Mouse (Mus musculus): ENCODE data around the gene Tead1.

DNA sequence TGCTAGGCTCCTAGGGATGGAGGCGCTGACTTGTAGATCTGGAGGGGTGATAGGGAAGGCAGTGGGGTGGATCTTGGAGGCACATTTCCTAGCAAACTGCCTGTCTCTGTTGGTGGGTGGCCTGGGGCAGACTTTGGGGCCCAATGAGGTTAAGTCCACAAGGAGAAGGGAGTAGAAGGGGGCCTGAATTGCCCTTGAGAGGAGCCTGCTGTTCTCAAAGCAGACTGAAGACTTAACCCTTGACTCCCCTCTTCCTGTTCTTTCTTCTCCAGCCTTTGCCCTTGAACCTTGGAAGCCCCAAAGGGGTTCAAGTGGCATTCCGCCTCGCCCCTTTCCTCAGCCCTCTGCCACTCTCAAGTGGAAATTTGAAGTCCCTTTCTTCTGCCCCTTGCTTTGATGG, 244.6 kb downstream of the Tead1 start:
- no peak for TF ChIP-seq CTCF (IDR thresholded peaks at IDR 0.05; ENCODE audit: extremely low read depth, insufficient read depth, insufficient read length, insufficient replicate concordance)
- TF ChIP-seq POLR2A (IDR thresholded peaks at IDR 0.05; ENCODE audit: low read depth, low read length) = no peak
